Mouse (Mus musculus): ENCODE measurements around the gene Nrarp.

Gene Nrarp
- long read RNA-seq, experiment 1 = 0 reads
- long read RNA-seq, experiment 2, partial matches to known transcripts = 0 of 3 reads
- long read RNA-seq, experiment 2, other reads (novel, unspliced or antisense) = 0 of 3 reads

GRCm38 (mm10) chr2:25180478-25180903 is at the start of gene Nrarp:
Gene Nrarp (plus strand): TSS chr2:25180758.
- intact Hi-C loops (cut with DNase I) = loop anchor here (10.0 kb wide), 1 partner anchor 56 kb away; no protein-coding TSS in a partner anchor

GRCm38 (mm10) chr2:25131601-25132000 is 49.0 kb upstream of the Nrarp start:
- intact Hi-C loops (cut with DNase I) = no loop called here

- intact Hi-C loops (cut with DNase I) = no loop called here
Measured at GRCm38 (mm10) chr2:25137832-25138231, 42.7 kb upstream of the Nrarp start.

- intact Hi-C loops (cut with DNase I) = no loop called here
Measured at GRCm38 (mm10) chr2:25141185-25141584, 39.4 kb upstream of the Nrarp start.

GRCm38 (mm10) chr2:25141921-25142320 is 38.6 kb upstream of the Nrarp start:
- intact Hi-C loops (cut with DNase I) = no loop called here

GRCm38 (mm10) chr2:25145346-25145745 is 35.2 kb upstream of the Nrarp start:
- intact Hi-C loops (cut with DNase I) = no loop called here

GRCm38 (mm10) chr2:25147398-25147797 is 33.2 kb upstream of the Nrarp start:
- intact Hi-C loops (cut with DNase I) = no loop called here

- intact Hi-C loops (cut with DNase I) = no loop called here
Measured at GRCm38 (mm10) chr2:25147892-25148291, 32.7 kb upstream of the Nrarp start.

- intact Hi-C loops (cut with DNase I) = no loop called here
Measured at GRCm38 (mm10) chr2:25149643-25150042, 30.9 kb upstream of the Nrarp start.

GRCm38 (mm10) chr2:25151280-25151956 is 29.1 kb upstream of the Nrarp start:
- intact Hi-C loops (cut with DNase I) = no loop called here

GRCm38 (mm10) chr2:25156177-25156576 is 24.4 kb upstream of the Nrarp start:
- intact Hi-C loops (cut with DNase I) = no loop called here

GRCm38 (mm10) chr2:25156990-25157389 is 23.6 kb upstream of the Nrarp start:
- intact Hi-C loops (cut with DNase I) = no loop called here

GRCm38 (mm10) chr2:25157655-25158054 is 22.9 kb upstream of the Nrarp start:
- intact Hi-C loops (cut with DNase I) = no loop called here

- intact Hi-C loops (cut with DNase I) = no loop called here
Measured at GRCm38 (mm10) chr2:25167481-25167880, 13.1 kb upstream of the Nrarp start.

GRCm38 (mm10) chr2:25167919-25168664 is 12.5 kb upstream of the Nrarp start:
- intact Hi-C loops (cut with DNase I) = no loop called here

GRCm38 (mm10) chr2:25168665-25168978 is 11.9 kb upstream of the Nrarp start:
- intact Hi-C loops (cut with DNase I) = no loop called here

- intact Hi-C loops (cut with DNase I) = no loop called here
Measured at GRCm38 (mm10) chr2:25169778-25170177, 10.8 kb upstream of the Nrarp start.

- intact Hi-C loops (cut with DNase I) = no loop called here
Measured at GRCm38 (mm10) chr2:25170326-25171100, 10.0 kb upstream of the Nrarp start.

GRCm38 (mm10) chr2:25171101-25171768 is 9.3 kb upstream of the Nrarp start:
- intact Hi-C loops (cut with DNase I) = no loop called here

GRCm38 (mm10) chr2:25171769-25172153 is 8.8 kb upstream of the Nrarp start:
- intact Hi-C loops (cut with DNase I) = no loop called here

GRCm38 (mm10) chr2:25172629-25173028 is 7.9 kb upstream of the Nrarp start:
- intact Hi-C loops (cut with DNase I) = no loop called here
